Mouse (Mus musculus) neural tube, embryonic 11.5 days (tissue): ENCODE data around the gene Jag1. TPM values are rescaled to one million over a fixed set of nuclear protein-coding genes. Genes with fewer than 3 reads are reported as not detected.

Experiments used
- ATAC-seq: fragments of 200-750 bp; cut with Nextera tagmentation; 2 replicates; pipeline ENCODE4 v1.8.0; 2017; ENCODE audit warnings: moderate number of reproducible peaks, mild to moderate bottlenecking, moderate TSS enrichment, moderate library complexity; ENCODE audit not compliant: insufficient read depth, low FRiP score, low TSS enrichment
- DNase-seq: peaks from one replicate; pipeline ENCODE4 v3.0.0-alpha.2; 2015; ENCODE audit warnings: low spot score
- H3K27ac ChIP-seq: fragments of 300-500 bp; sonication (generic); 2 replicates; pipeline ENCODE4 v1.5.1; 2014; ENCODE audit warnings: low read depth, mild to moderate bottlenecking, low read length
- H3K27me3 ChIP-seq: fragments of 300-500 bp; sonication (generic); 2 replicates; pipeline ENCODE4 v1.6.1; 2014; ENCODE audit warnings: mild to moderate bottlenecking, low read length, mixed read lengths; ENCODE audit not compliant: control insufficient read depth, insufficient read depth
- H3K36me3 ChIP-seq: fragments of 300-500 bp; sonication (generic); 2 replicates; pipeline ENCODE4 v1.6.1; 2014; ENCODE audit warnings: mild to moderate bottlenecking, low read length, moderate library complexity, mixed read lengths; ENCODE audit not compliant: control insufficient read depth, insufficient read depth
- H3K4me1 ChIP-seq: fragments of 300-500 bp; sonication (generic); 2 replicates; pipeline ENCODE4 v1.6.1; 2014; ENCODE audit warnings: low read length, mixed read lengths; ENCODE audit not compliant: control insufficient read depth, insufficient read depth
- H3K4me2 ChIP-seq: fragments of 300-500 bp; sonication (generic); 2 replicates; pipeline ENCODE4 v1.6.1; 2014; ENCODE audit warnings: low read depth, mild to moderate bottlenecking, moderate library complexity
- H3K4me3 ChIP-seq: fragments of 300-500 bp; sonication (generic); 2 replicates; pipeline ENCODE4 v1.5.1; 2014; ENCODE audit warnings: low read depth, low read length
- H3K9ac ChIP-seq: fragments of 300-500 bp; sonication (generic); 2 replicates; pipeline ENCODE4 v1.6.1; 2014; ENCODE audit warnings: mild to moderate bottlenecking, low read length
- H3K9me3 ChIP-seq: fragments of 300-500 bp; sonication (generic); 2 replicates; pipeline ENCODE4 v1.6.1; 2016; ENCODE audit warnings: low read length; ENCODE audit not compliant: control insufficient read depth
- WGBS: fragments of 180-500 bp; shearing (Covaris S2); extraction: QIAGEN DNeasy Blood & Tissue Kit; methylation state at CpG from one replicate; pipeline ENCODE4 v1.1.7; 2014; 5-methylcytosine and 5-hydroxymethylcytosine counted together
- polyA plus RNA-seq: library from polyadenylated mRNA; unstranded; fragments of >200 nt; fragmentation: Nextera tagmentation; extraction: Ambion mirVana; gene quantifications from 2 replicates; pipeline ENCODE4 v1.2.1, GENCODE M21; 2014

The Jag1 gene
- polyA plus RNA-seq, 1 experiment from 2014 or later, result 25.6 TPM

GRCm38 (mm10) chr2:137117321-137117690, 862 bp upstream of the Jag1 start:
- under 1% methylated on average over 33 of the region's 33 CpGs for WGBS
- H3K27me3 ChIP-seq, result peaks cover 5% of the 10 kb centered on the region; the same call in 1 of the 2 replicates
- peak overlapping the region; percentile 70 for H3K9ac ChIP-seq
- H3K4me2 ChIP-seq, result peak overlapping the region; percentile 71
- DNase-seq (peak; percentile 92), ATAC-seq (peak; percentile 58)
- no peaks in the 10 kb centered on the region for H3K9me3 ChIP-seq
- H3K4me3 ChIP-seq, result peak overlapping the region; percentile 76
- peaks cover 9% of the 10 kb centered on the region for H3K4me1 ChIP-seq
- H3K36me3 ChIP-seq, result no peaks in the 10 kb centered on the region
- peak overlapping the region; percentile 89 for H3K27ac ChIP-seq

GRCm38 (mm10) chr2:137116675-137117320, 354 bp upstream of the Jag1 start:
- under 1% methylated on average over 55 of the region's 61 CpGs for WGBS
- peak; percentile 78 for ATAC-seq

GRCm38 (mm10) chr2:137115241-137116024, 1.0 kb downstream of the Jag1 start:
- Histone ChIP-seq H3K27me3 (peaks cover 5% of the 10 kb centered on the region; the same call in 1 of the 2 replicates), H3K4me1 (peaks cover 18% of the 10 kb centered on the region), H3K4me3 (peak overlapping the region; percentile 76), H3K36me3 (no peaks in the 10 kb centered on the region), H3K9ac (peak overlapping the region; percentile 70), H3K4me2 (peak overlapping the region; percentile 71), H3K27ac (0 out of 2 replicates have a peak overlapping the region, but pooled peaks have one; percentile 73), H3K9me3 (no peaks in the 10 kb centered on the region)
- WGBS, result under 1% methylated on average over 40 of the region's 40 CpGs
- peak; percentile 54 for DNase-seq
- no peak for ATAC-seq

More at GRCm38 (mm10) chr2:137116675-137117320, 354 bp upstream of the Jag1 start:
- H3K9ac ChIP-seq, result peak overlapping the region; percentile 70
- H3K36me3 ChIP-seq, result no peaks in the 10 kb centered on the region
- H3K4me3 ChIP-seq, result peak overlapping the region; percentile 76
- H3K4me2 ChIP-seq, result peak overlapping the region; percentile 71
- peak overlapping the region; percentile 89 for H3K27ac ChIP-seq
- peaks cover 10% of the 10 kb centered on the region for H3K4me1 ChIP-seq
- H3K9me3 ChIP-seq, result no peaks in the 10 kb centered on the region
- peaks cover 5% of the 10 kb centered on the region; the same call in 1 of the 2 replicates for H3K27me3 ChIP-seq
- DNase-seq, result peak; percentile 96

- peak overlapping the region; percentile 76 for H3K4me3 ChIP-seq
- H3K27ac ChIP-seq, result no peak overlapping the region
- peak overlapping the region; percentile 70 for H3K9ac ChIP-seq
- WGBS, result under 1% methylated on average over 51 of the region's 51 CpGs
- peak; percentile 81 for DNase-seq
- no peaks in the 10 kb centered on the region for H3K9me3 ChIP-seq
- H3K27me3 ChIP-seq, result peaks cover 5% of the 10 kb centered on the region; the same call in 1 of the 2 replicates
- no peaks in the 10 kb centered on the region for H3K36me3 ChIP-seq
- H3K4me2 ChIP-seq, result peak overlapping the region; percentile 71
- ATAC-seq, result peak; percentile 24
- H3K4me1 ChIP-seq, result peaks cover 27% of the 10 kb centered on the region
Observed at GRCm38 (mm10) chr2:137114248-137115096, 2.0 kb downstream of the Jag1 start.

- no peaks in the 10 kb centered on the region for H3K36me3 ChIP-seq
- WGBS, result 2% methylated on average over 12 of the region's 12 CpGs
- H3K4me1 ChIP-seq, result peaks cover 29% of the 10 kb centered on the region
- peaks cover 5% of the 10 kb centered on the region; the same call in 1 of the 2 replicates for H3K27me3 ChIP-seq
- H3K9me3 ChIP-seq, result no peaks in the 10 kb centered on the region
- peak overlapping the region; percentile 18; the same call in 1 of the 2 replicates for H3K9ac ChIP-seq
- H3K4me3 ChIP-seq, result peak overlapping the region; percentile 76
- H3K4me2 ChIP-seq, result peak overlapping the region; percentile 71
- DNase-seq (no peak), ATAC-seq (no peak)
- no peak overlapping the region for H3K27ac ChIP-seq
Observed at GRCm38 (mm10) chr2:137113288-137114061, 3.0 kb downstream of the Jag1 start.

GRCm38 (mm10) chr2:137110214-137110898, 6.1 kb downstream of the Jag1 start:
- Histone ChIP-seq H3K4me3 (no peak overlapping the region), H3K36me3 (no peaks in the 10 kb centered on the region), H3K4me1 (peaks cover 29% of the 10 kb centered on the region), H3K27ac (no peak overlapping the region), H3K9ac (no peak overlapping the region), H3K9me3 (no peaks in the 10 kb centered on the region), H3K27me3 (no peaks in the 10 kb centered on the region; the same call in 1 of the 2 replicates), H3K4me2 (peak overlapping the region; percentile 25)
- WGBS, result 16% methylated on average over 4 of the region's 4 CpGs
- DNase-seq (no peak), ATAC-seq (no peak)

GRCm38 (mm10) chr2:137109321-137110213, 6.9 kb downstream of the Jag1 start:
- H3K9me3 ChIP-seq, result no peaks in the 10 kb centered on the region
- H3K4me3 ChIP-seq, result no peak overlapping the region

More at GRCm38 (mm10) chr2:137109321-137110213, 6.9 kb downstream of the Jag1 start:
- WGBS, result 37% methylated on average over 15 of the region's 15 CpGs
- no peak for ATAC-seq
- Histone ChIP-seq H3K27ac (no peak overlapping the region), H3K4me2 (peak overlapping the region; percentile 11; the same call in 1 of the 2 replicates), H3K9ac (no peak overlapping the region), H3K27me3 (no peaks in the 10 kb centered on the region), H3K4me1 (peaks cover 29% of the 10 kb centered on the region), H3K36me3 (no peaks in the 10 kb centered on the region)
- DNase-seq, result no peak
